Mouse (Mus musculus): ENCODE measurements around the gene 2310011J03Rik.

GRCm38 (mm10) chr10:80293325-80293724 is 27.0 kb downstream of the 2310011J03Rik start:
- no peak for TF ChIP-seq EP300 (IDR thresholded peaks at IDR 0.05; ENCODE audit: low read depth)
- 0 out of 2 replicates have a peak, but pooled peaks have one; percentile 11 for TF ChIP-seq CTCF (IDR thresholded peaks at IDR 0.05; ENCODE audit: low read depth)
